Mouse (Mus musculus) embryonic fibroblast, embryonic 13.5 days (primary cell): ENCODE measurements around the gene Pik3ip1.

ENCODE experiments used
- CTCF ChIP-seq: IDR thresholded peaks from 2 replicates; pipeline ENCODE4 v1.5.1; 2011; ENCODE audit warnings: mild to moderate bottlenecking, control low read depth, low read length, moderate library complexity, borderline replicate concordance; ENCODE audit not compliant: insufficient read depth
- POLR2A ChIP-seq: IDR thresholded peaks from 2 replicates; pipeline ENCODE4 v1.6.1; 2011; ENCODE audit warnings: low read depth, mild to moderate bottlenecking, control low read depth, low read length, moderate library complexity

- TF ChIP-seq CTCF (no peak), POLR2A (no peak)
Measured at GRCm38 (mm10) chr11:3334141-3334710, 4.0 kb downstream of the Pik3ip1 start.
